Mouse (Mus musculus) heart, embryonic 15.5 days (tissue): Measurements from ENCODE around the gene 4933428G20Rik. TPM values are rescaled to one million over a fixed set of nuclear protein-coding genes. Genes with fewer than 3 reads are reported as not detected.

Experiments
- ATAC-seq: fragments of 200-750 bp; cut with Nextera tagmentation; replicated peaks from 2 replicates; pipeline ENCODE4 v1.8.0; 2017; ENCODE audit warnings: low read depth, moderate TSS enrichment; ENCODE audit not compliant: insufficient number of reproducible peaks, insufficient read depth, low FRiP score
- H3K27ac ChIP-seq: fragments of 300-500 bp; sonication (generic); 2 replicates; pipeline ENCODE4 v1.5.1; 2015; ENCODE audit warnings: mild to moderate bottlenecking, inconsistent platforms
- H3K27me3 ChIP-seq: fragments of 300-500 bp; sonication (generic); 2 replicates; pipeline ENCODE4 v1.6.1; 2015; ENCODE audit warnings: inconsistent platforms
- H3K36me3 ChIP-seq: fragments of 300-500 bp; sonication (generic); 2 replicates; pipeline ENCODE4 v1.6.1; 2015; ENCODE audit warnings: mild to moderate bottlenecking, inconsistent platforms
- H3K4me1 ChIP-seq: fragments of 300-500 bp; sonication (generic); replicated peaks from 2 replicates; pipeline ENCODE4 v1.6.1; 2015; ENCODE audit warnings: inconsistent platforms
- H3K4me2 ChIP-seq: fragments of 300-500 bp; sonication (generic); 2 replicates; pipeline ENCODE4 v1.6.1; 2015; ENCODE audit warnings: inconsistent platforms, mild to moderate bottlenecking, moderate library complexity
- H3K4me3 ChIP-seq: fragments of 300-500 bp; sonication (generic); 2 replicates; pipeline ENCODE4 v1.5.1; 2015; ENCODE audit warnings: mild to moderate bottlenecking, inconsistent platforms
- H3K9ac ChIP-seq: fragments of 300-500 bp; sonication (generic); 2 replicates; pipeline ENCODE4 v1.6.1; 2015; ENCODE audit warnings: mild to moderate bottlenecking, inconsistent platforms
- H3K9me3 ChIP-seq: fragments of 300-500 bp; sonication (generic); replicated peaks from 2 replicates; pipeline ENCODE4 v1.6.1; 2016; ENCODE audit warnings: inconsistent platforms
- WGBS: fragments of 180-500 bp; shearing (Covaris S2); methylation state at CpG from one replicate; pipeline ENCODE4 v1.1.7; 2015; ENCODE audit warnings: mixed read lengths; 5-methylcytosine and 5-hydroxymethylcytosine counted together
- polyA plus RNA-seq: library from polyadenylated mRNA; unstranded; fragments of >200 nt; fragmentation: Nextera tagmentation; extraction: Ambion mirVana; gene quantifications from 2 replicates; pipeline ENCODE4 v1.2.1, GENCODE M21; 2015

Gene 4933428G20Rik
- polyA plus RNA-seq, 1 experiment from 2014 or later: 0.78 TPM

- WGBS: 5% methylated on average over 46 of the region's 46 CpGs
- peak; percentile 45; the same call in 1 of the 2 replicates for ATAC-seq
- no peaks in the 10 kb centered on the region for H3K9me3 ChIP-seq
- peak overlapping the region; percentile 53; the same call in 1 of the 2 replicates for H3K9ac ChIP-seq
- H3K4me2 ChIP-seq: peak overlapping the region; percentile 95
- peak overlapping the region; percentile 57 for H3K4me3 ChIP-seq
- no peaks in the 10 kb centered on the region for H3K36me3 ChIP-seq
- peaks cover 74% of the 10 kb centered on the region for H3K27me3 ChIP-seq
- H3K27ac ChIP-seq: no peak overlapping the region
- H3K4me1 ChIP-seq: peaks cover 35% of the 10 kb centered on the region
Measured at GRCm38 (mm10) chr11:97531381-97532260, 31.5 kb upstream of the 4933428G20Rik start.

GRCm38 (mm10) chr11:97530961-97531360 is 30.8 kb upstream of the 4933428G20Rik start:
- no peak overlapping the region for H3K27ac ChIP-seq
- no peak overlapping the region for H3K4me2 ChIP-seq
- peaks cover 73% of the 10 kb centered on the region for H3K27me3 ChIP-seq
- 54% methylated on average over 5 of the region's 5 CpGs for WGBS
- no peak overlapping the region for H3K9ac ChIP-seq
- ATAC-seq: no peak
- H3K36me3 ChIP-seq: no peaks in the 10 kb centered on the region
- H3K4me3 ChIP-seq: no peak overlapping the region
- peaks cover 30% of the 10 kb centered on the region for H3K4me1 ChIP-seq
- H3K9me3 ChIP-seq: no peaks in the 10 kb centered on the region

- peaks cover 70% of the 10 kb centered on the region for H3K27me3 ChIP-seq
- no peak for ATAC-seq
- H3K4me2 ChIP-seq: no peak overlapping the region
- H3K36me3 ChIP-seq: no peaks in the 10 kb centered on the region
- no peak overlapping the region for H3K27ac ChIP-seq
- no peak overlapping the region for H3K4me3 ChIP-seq
- peaks cover 28% of the 10 kb centered on the region for H3K4me1 ChIP-seq
- 74% methylated on average over 5 of the region's 6 CpGs for WGBS
- no peak overlapping the region for H3K9ac ChIP-seq
- no peaks in the 10 kb centered on the region for H3K9me3 ChIP-seq
Measured at GRCm38 (mm10) chr11:97530069-97530468, 29.9 kb upstream of the 4933428G20Rik start.

- Histone ChIP-seq H3K27me3 (peaks cover 63% of the 10 kb centered on the region), H3K4me2 (no peak overlapping the region), H3K4me3 (no peak overlapping the region), H3K36me3 (no peaks in the 10 kb centered on the region), H3K4me1 (peaks cover 24% of the 10 kb centered on the region), H3K9me3 (no peaks in the 10 kb centered on the region), H3K9ac (no peak overlapping the region), H3K27ac (no peak overlapping the region)
- WGBS: 71% methylated on average over 18 of the region's 18 CpGs
- no peak for ATAC-seq
Measured at GRCm38 (mm10) chr11:97528282-97528808, 28.2 kb upstream of the 4933428G20Rik start.

GRCm38 (mm10) chr11:97525313-97525712 is 25.2 kb upstream of the 4933428G20Rik start:
- H3K27ac ChIP-seq: no peak overlapping the region
- 0 out of 2 replicates have a peak, but pooled peaks cover 6% of the 10 kb centered on the region for H3K4me1 ChIP-seq
- no peak overlapping the region for H3K4me2 ChIP-seq
- no peak overlapping the region for H3K4me3 ChIP-seq
- no peaks in the 10 kb centered on the region for H3K9me3 ChIP-seq
- 79% methylated on average over 6 of the region's 6 CpGs for WGBS
- H3K9ac ChIP-seq: no peak overlapping the region
- peaks cover 61% of the 10 kb centered on the region for H3K27me3 ChIP-seq
- H3K36me3 ChIP-seq: no peaks in the 10 kb centered on the region
- no peak for ATAC-seq

- Histone ChIP-seq H3K9ac (no peak overlapping the region), H3K27ac (no peak overlapping the region), H3K36me3 (no peaks in the 10 kb centered on the region), H3K4me1 (0 out of 2 replicates have a peak, but pooled peaks cover 6% of the 10 kb centered on the region), H3K4me2 (no peak overlapping the region), H3K27me3 (peaks cover 59% of the 10 kb centered on the region), H3K4me3 (no peak overlapping the region), H3K9me3 (no peaks in the 10 kb centered on the region)
- ATAC-seq: no peak
- 54% methylated on average over 9 of the region's 9 CpGs for WGBS
Measured at GRCm38 (mm10) chr11:97524306-97524705, 24.2 kb upstream of the 4933428G20Rik start.

GRCm38 (mm10) chr11:97523827-97524261 is 23.7 kb upstream of the 4933428G20Rik start:
- Histone ChIP-seq H3K9ac (no peak overlapping the region), H3K36me3 (no peaks in the 10 kb centered on the region), H3K27me3 (peaks cover 59% of the 10 kb centered on the region), H3K4me1 (0 out of 2 replicates have a peak, but pooled peaks cover 6% of the 10 kb centered on the region), H3K4me3 (no peak overlapping the region), H3K9me3 (no peaks in the 10 kb centered on the region), H3K4me2 (no peak overlapping the region), H3K27ac (no peak overlapping the region)
- 9% methylated on average over 1 of the region's 1 CpGs for WGBS
- ATAC-seq: no peak

- Histone ChIP-seq H3K4me3 (no peak overlapping the region), H3K36me3 (no peaks in the 10 kb centered on the region), H3K4me1 (0 out of 2 replicates have a peak, but pooled peaks cover 6% of the 10 kb centered on the region), H3K9ac (no peak overlapping the region), H3K27me3 (peaks cover 59% of the 10 kb centered on the region), H3K4me2 (no peak overlapping the region), H3K27ac (no peak overlapping the region), H3K9me3 (no peaks in the 10 kb centered on the region)
- no peak for ATAC-seq
- WGBS: 75% methylated on average over 14 of the region's 14 CpGs
Measured at GRCm38 (mm10) chr11:97523107-97523506, 23.0 kb upstream of the 4933428G20Rik start.

GRCm38 (mm10) chr11:97521741-97522474 is 21.8 kb upstream of the 4933428G20Rik start:
- no peak for ATAC-seq
- 71% methylated on average over 29 of the region's 29 CpGs for WGBS
- Histone ChIP-seq H3K4me3 (no peak overlapping the region), H3K36me3 (no peaks in the 10 kb centered on the region), H3K4me2 (no peak overlapping the region), H3K9ac (no peak overlapping the region), H3K27me3 (peaks cover 55% of the 10 kb centered on the region), H3K4me1 (0 out of 2 replicates have a peak, but pooled peaks cover 6% of the 10 kb centered on the region), H3K9me3 (no peaks in the 10 kb centered on the region), H3K27ac (no peak overlapping the region)

GRCm38 (mm10) chr11:97520541-97520940 is 20.4 kb upstream of the 4933428G20Rik start:
- H3K9ac ChIP-seq: no peak overlapping the region
- ATAC-seq: no peak
- peaks cover 44% of the 10 kb centered on the region for H3K27me3 ChIP-seq
- no peaks in the 10 kb centered on the region for H3K9me3 ChIP-seq
- H3K36me3 ChIP-seq: no peaks in the 10 kb centered on the region
- 91% methylated on average over 7 of the region's 7 CpGs for WGBS
- no peak overlapping the region for H3K4me2 ChIP-seq
- H3K4me3 ChIP-seq: no peak overlapping the region
- 0 out of 2 replicates have a peak, but pooled peaks cover 6% of the 10 kb centered on the region for H3K4me1 ChIP-seq
- no peak overlapping the region for H3K27ac ChIP-seq

- 86% methylated on average over 3 of the region's 3 CpGs for WGBS
- ATAC-seq: no peak
- H3K9me3 ChIP-seq: no peaks in the 10 kb centered on the region
- H3K4me1 ChIP-seq: peaks cover 9% of the 10 kb centered on the region; the same call in 1 of the 2 replicates
- no peak overlapping the region for H3K9ac ChIP-seq
- H3K27me3 ChIP-seq: peaks cover 6% of the 10 kb centered on the region; the same call in 1 of the 2 replicates
- H3K4me3 ChIP-seq: no peak overlapping the region
- H3K27ac ChIP-seq: no peak overlapping the region
- no peak overlapping the region for H3K4me2 ChIP-seq
- no peaks in the 10 kb centered on the region for H3K36me3 ChIP-seq
Measured at GRCm38 (mm10) chr11:97513066-97513465, 12.9 kb upstream of the 4933428G20Rik start.
